Mouse (Mus musculus): ENCODE measurements around the gene Gnpat.

DNA sequence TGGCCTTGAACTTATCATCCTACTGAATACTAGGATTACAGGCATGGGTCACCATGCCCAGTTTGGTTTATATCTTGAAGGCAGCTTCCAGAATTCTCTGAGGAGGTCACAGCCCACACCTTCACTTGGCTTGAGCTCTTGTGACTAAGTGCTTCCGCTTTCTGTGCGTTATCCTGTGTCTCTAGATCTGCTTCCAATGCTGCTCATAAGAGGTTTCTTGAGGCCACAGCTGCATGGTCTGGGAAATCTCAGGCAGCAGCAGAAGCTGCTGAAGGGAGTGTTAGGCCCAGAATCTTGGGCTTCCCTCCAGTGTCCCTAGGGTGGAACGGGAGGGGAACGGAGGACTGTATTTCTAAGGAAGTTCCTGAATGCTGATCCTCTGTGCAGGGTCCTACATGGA, 49.5 kb upstream of the Gnpat start:
- TF ChIP-seq ZNF384 (IDR thresholded peaks at IDR 0.05; ENCODE audit: low read depth, low read length) (no peak), USF1 (IDR thresholded peaks at IDR 0.05; ENCODE audit: low read depth, low read length) (no peak), HCFC1 (IDR thresholded peaks at IDR 0.05; ENCODE audit: low read depth, low read length) (no peak), E2F4 (IDR thresholded peaks at IDR 0.05; ENCODE audit: insufficient replicate concordance, low read depth, low read length) (no peak), SMC3 (IDR thresholded peaks at IDR 0.05; ENCODE audit: low read depth, low read length) (no peak), CTCF (conservative IDR thresholded peaks at IDR 0.05 in 1 of 2, IDR thresholded peaks at IDR 0.05 in 1 of 2; ENCODE audit: low read depth in 2 of 2, low read length in 2 of 2) (no peak), KAT2A (IDR thresholded peaks at IDR 0.05; ENCODE audit: insufficient replicate concordance, low read length) (no peak), MAX (IDR thresholded peaks at IDR 0.05; ENCODE audit: low read length) (no peak), UBTF (IDR thresholded peaks at IDR 0.05; ENCODE audit: low read depth, low read length) (no peak), ZC3H11A (IDR thresholded peaks at IDR 0.05; ENCODE audit: low read depth, low read length) (no peak)

All from CH12.LX (cell line).